Mouse (Mus musculus) myocyte (in vitro differentiated cells): ENCODE measurements at regions not wholly inside any gene's neighbourhood (a gene's known extent, or its start where the extent isn't known, plus 50 kb on each side); places are given as distances from the start of the nearest gene placed in this dataset.

Experiments used
- H3K27me3 ChIP-seq: one replicate; pipeline ENCODE4 v1.6.1; 2011; ENCODE audit not compliant: control insufficient read depth, insufficient read depth, insufficient read length
- H3K36me3 ChIP-seq: one replicate; pipeline ENCODE4 v1.6.1; 2011; ENCODE audit not compliant: control insufficient read depth, insufficient read depth
- H3K4me2 ChIP-seq: one replicate; pipeline ENCODE4 v1.6.1; 2011; ENCODE audit warnings: low read depth, control low read depth
- H3K4me3 ChIP-seq: one replicate; pipeline ENCODE4 v1.5.1; 2011; ENCODE audit warnings: mild to moderate bottlenecking, control low read depth, moderate library complexity
- H3K79me2 ChIP-seq: one replicate; pipeline ENCODE4 v1.6.1; 2011; ENCODE audit not compliant: control insufficient read depth, insufficient read depth
- H3ac ChIP-seq: one replicate; pipeline ENCODE4 v1.6.1; 2011; ENCODE audit not compliant: control insufficient read depth, insufficient read length
- CEBPB ChIP-seq: IDR thresholded peaks from 2 replicates; pipeline ENCODE4 v1.6.1; 2011; ENCODE audit warnings: mild to moderate bottlenecking, moderate library complexity; ENCODE audit not compliant: poor library complexity, insufficient read depth, severe bottlenecking
- E2F4 ChIP-seq: IDR thresholded peaks from one replicate; pipeline ENCODE4 v1.6.1; 2011; ENCODE audit warnings: mild to moderate bottlenecking, control low read depth, moderate library complexity; ENCODE audit not compliant: insufficient read depth
- MAX ChIP-seq: IDR thresholded peaks from one replicate; pipeline ENCODE4 v1.6.1; 2011; ENCODE audit warnings: low read depth, mild to moderate bottlenecking, control low read depth
- MYOD1 ChIP-seq, 3 experiments: IDR thresholded peaks; one replicate each; pipeline ENCODE4 v1.6.1; 2011; ENCODE audit warnings: control low read depth in 2 of 3, low read depth in 2 of 3, mild to moderate bottlenecking in 2 of 3, moderate library complexity in 1 of 3; ENCODE audit not compliant: insufficient read length in 2 of 3, control insufficient read depth in 1 of 3
- MYOG ChIP-seq, 3 experiments: IDR thresholded peaks; one replicate each; pipeline ENCODE4 v1.6.1; 2011; ENCODE audit warnings: control low read depth in 2 of 3, low read depth in 2 of 3, mild to moderate bottlenecking in 2 of 3; ENCODE audit not compliant: insufficient read length in 2 of 3, control insufficient read depth in 1 of 3, insufficient read depth in 1 of 3
- POLR2AphosphoS2 ChIP-seq: IDR thresholded peaks from one replicate; pipeline ENCODE4 v1.6.1; 2011; ENCODE audit warnings: low read depth, control low read depth; ENCODE audit not compliant: insufficient read length
- REST ChIP-seq: IDR thresholded peaks from one replicate; pipeline ENCODE4 v1.6.1; 2011; ENCODE audit warnings: mild to moderate bottlenecking, control low read depth, moderate library complexity; ENCODE audit not compliant: insufficient read depth, insufficient read length
- SRF ChIP-seq: IDR thresholded peaks from one replicate; pipeline ENCODE4 v1.6.1; 2011; ENCODE audit warnings: low read depth; ENCODE audit not compliant: control insufficient read depth, insufficient read length
- TCF3 ChIP-seq: IDR thresholded peaks from one replicate; pipeline ENCODE4 v1.6.1; 2011; ENCODE audit warnings: low read depth, control low read depth; ENCODE audit not compliant: insufficient read length

DNA sequence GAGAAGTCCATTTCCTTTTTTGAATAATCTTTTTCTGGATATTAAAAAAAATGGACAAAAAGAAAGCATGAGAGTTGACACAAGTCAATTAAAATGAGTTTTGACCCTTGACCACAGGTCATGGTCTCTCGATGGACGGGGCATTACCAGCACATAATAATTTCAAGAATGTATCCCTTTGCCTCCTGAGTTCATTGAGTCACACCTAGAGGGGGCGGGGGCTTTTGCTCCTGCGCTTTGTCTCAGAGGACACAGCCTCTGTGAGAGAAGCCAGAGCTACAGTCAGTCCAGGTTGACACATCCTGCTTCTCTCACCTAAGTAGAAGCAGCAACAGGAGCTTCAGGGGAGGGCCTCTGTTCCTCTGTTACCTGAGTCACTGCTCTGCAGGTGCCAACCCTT, 50.0 kb upstream of the Pkdcc start:
- no peak overlapping the region for H3K4me3 ChIP-seq
- H3ac ChIP-seq, result no peak overlapping the region
- H3K4me2 ChIP-seq, result no peak overlapping the region
- TF ChIP-seq POLR2AphosphoS2, result no peak
- no peak for TF ChIP-seq E2F4
- TF ChIP-seq MAX, result no peak
- TF ChIP-seq SRF, result no peak
- no peak for TF ChIP-seq MYOG (IDR thresholded peaks at IDR 0.05; ENCODE audit: control insufficient read depth in 1 of 3, insufficient read depth in 1 of 3, insufficient read length in 2 of 3, low read depth in 2 of 3)
- no peak for TF ChIP-seq CEBPB
- no peak for TF ChIP-seq TCF3
- no peak for TF ChIP-seq REST
- TF ChIP-seq MYOD1 (IDR thresholded peaks at IDR 0.05; ENCODE audit: control insufficient read depth in 1 of 3, insufficient read length in 2 of 3, low read depth in 2 of 3), result no peak
- no peaks in the 10 kb centered on the region for H3K36me3 ChIP-seq
- no peaks in the 10 kb centered on the region for H3K27me3 ChIP-seq
- H3K79me2 ChIP-seq, result no peaks in the 10 kb centered on the region
